Mouse (Mus musculus) ES-Bruce4 (cell line): ENCODE results near the gene Nfxl1. TPM values are rescaled to one million over a fixed set of nuclear protein-coding genes. Genes with fewer than 3 reads are reported as not detected.
"Not testable (repeated sequence)": the region's sequence is repeated elsewhere in the genome, so short reads cannot be mapped to it uniquely, and the experiment has no call there.

ENCODE experiments used
- H3K27ac ChIP-seq: 2 replicates; pipeline ENCODE4 v1.5.1; 2012; ENCODE audit warnings: low read length, inconsistent platforms; ENCODE audit not compliant: insufficient read depth
- H3K27me3 ChIP-seq: 2 replicates; pipeline ENCODE4 v1.6.1; 2012; ENCODE audit warnings: mild to moderate bottlenecking, low read length, inconsistent platforms; ENCODE audit not compliant: control insufficient read depth, poor library complexity, insufficient read depth, severe bottlenecking
- H3K36me3 ChIP-seq: 2 replicates; pipeline ENCODE4 v1.6.1; 2012; ENCODE audit warnings: inconsistent platforms, mild to moderate bottlenecking, low read length, moderate library complexity; ENCODE audit not compliant: control insufficient read depth, poor library complexity, insufficient read depth, severe bottlenecking
- H3K4me1 ChIP-seq: one replicate; pipeline ENCODE4 v1.8.1; 2011; ENCODE audit warnings: low read length; ENCODE audit not compliant: control insufficient read depth, insufficient read depth
- H3K4me3 ChIP-seq: 2 replicates; pipeline ENCODE4 v1.5.1; 2011; ENCODE audit warnings: low read depth, mild to moderate bottlenecking, low read length
- H3K9ac ChIP-seq: 2 replicates; pipeline ENCODE4 v1.6.1; 2012; ENCODE audit warnings: low read depth, mild to moderate bottlenecking, inconsistent platforms; ENCODE audit not compliant: poor library complexity, severe bottlenecking
- H3K9me3 ChIP-seq: replicated peaks from 2 replicates; pipeline ENCODE4 v1.6.1; 2012; ENCODE audit warnings: mild to moderate bottlenecking, low read length, inconsistent platforms; ENCODE audit not compliant: control insufficient read depth, poor library complexity, insufficient read depth, severe bottlenecking
- CTCF ChIP-seq: IDR thresholded peaks from one replicate; pipeline ENCODE4 v1.8.1; 2011; ENCODE audit warnings: low read depth, low read length
- EP300 ChIP-seq: IDR thresholded peaks from 2 replicates; pipeline ENCODE4 v1.6.1; 2011; ENCODE audit warnings: low read depth, low read length; ENCODE audit not compliant: insufficient read depth
- POLR2A ChIP-seq: IDR thresholded peaks from one replicate; pipeline ENCODE4 v1.8.1; 2011; ENCODE audit warnings: low read length; ENCODE audit not compliant: insufficient read depth
- polyA plus RNA-seq: library from polyadenylated mRNA; stranded (reverse); fragments of >200 nt; gene quantifications from 2 replicates; pipeline ENCODE4 v1.2.4, GENCODE M21; 2011; ENCODE audit warnings: low read depth; ENCODE audit not compliant: missing spikeins, insufficient read depth, insufficient read length

Nfxl1 gene
- polyA plus RNA-seq, result 43.5 and 57.4 TPM in 2 replicates

DNA sequence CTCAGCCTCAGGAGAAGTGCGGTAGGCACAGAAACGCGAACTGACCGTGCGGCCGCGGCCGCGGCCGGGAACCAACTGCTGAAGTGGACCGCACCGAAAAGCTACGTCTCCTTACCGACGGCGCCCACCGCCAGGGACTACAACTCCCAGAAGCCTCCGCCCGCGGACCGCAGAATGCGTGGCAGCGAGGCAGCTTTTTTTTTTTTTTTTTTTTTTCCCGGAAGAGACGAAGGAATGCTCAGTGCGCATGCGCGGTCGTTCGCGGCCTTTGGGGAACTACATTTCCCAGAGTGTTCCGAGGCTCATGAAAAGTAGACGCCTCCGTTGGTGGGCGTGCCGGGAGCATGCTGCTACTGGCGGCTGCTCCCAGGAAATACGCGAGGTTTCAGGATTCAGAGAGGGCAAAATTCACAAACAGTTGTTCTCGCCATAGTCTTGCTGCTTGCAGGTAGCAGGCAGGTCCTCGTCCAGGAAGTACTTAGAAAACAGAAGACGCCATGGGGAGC is at the start of gene Nfxl1:
Gene Nfxl1, minus strand, starts transcription at position 141 of the 506 bp plus-strand sequence.
- H3K27me3 ChIP-seq, result peaks cover 1% of the 10 kb centered on the region; the same call in 1 of the 2 replicates
- no peak within 1 kb of the TSS for H3K27ac ChIP-seq
- no peaks in the 10 kb centered on the region for H3K36me3 ChIP-seq
- H3K9ac ChIP-seq, result peak within 1 kb of the TSS; percentile 73
- peak within 1 kb of the TSS; percentile 94 for H3K4me3 ChIP-seq
- H3K4me1 ChIP-seq, result no peaks in the 10 kb centered on the region
- no peak for TF ChIP-seq EP300
- no peak for TF ChIP-seq CTCF
- peak; percentile 54 for TF ChIP-seq POLR2A
- H3K9me3 ChIP-seq, result no peaks in the 10 kb centered on the region

DNA sequence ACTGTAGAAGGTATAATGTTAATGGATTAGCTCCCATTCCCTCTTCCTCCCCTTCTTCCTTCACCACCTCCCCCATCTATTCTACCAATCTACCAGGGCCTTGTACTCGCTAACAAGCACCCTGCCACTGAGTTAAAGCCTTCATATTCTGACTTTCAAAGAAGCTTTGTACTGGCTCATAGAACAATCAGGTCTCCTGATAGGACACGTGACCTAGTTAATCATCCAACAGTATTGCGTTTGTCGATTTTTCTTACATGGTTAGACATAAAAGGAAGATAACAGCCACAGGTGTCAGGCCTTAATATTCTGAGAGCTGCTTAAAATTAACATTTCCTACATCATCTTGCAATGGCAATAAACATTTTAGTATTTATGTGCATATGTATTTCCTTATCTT is 43.7 kb upstream of the Nfxl1 start:
- Histone ChIP-seq H3K9ac (no peak overlapping the region), H3K27me3 (no peaks in the 10 kb centered on the region; the same call in 1 of the 2 replicates), H3K4me3 (no peak overlapping the region), H3K4me1 (no peaks in the 10 kb centered on the region), H3K36me3 (no peaks in the 10 kb centered on the region), H3K27ac (no peak overlapping the region), H3K9me3 (no peaks in the 10 kb centered on the region; the same call in 1 of the 2 replicates)
- TF ChIP-seq POLR2A (no peak), EP300 (no peak), CTCF (no peak)

DNA sequence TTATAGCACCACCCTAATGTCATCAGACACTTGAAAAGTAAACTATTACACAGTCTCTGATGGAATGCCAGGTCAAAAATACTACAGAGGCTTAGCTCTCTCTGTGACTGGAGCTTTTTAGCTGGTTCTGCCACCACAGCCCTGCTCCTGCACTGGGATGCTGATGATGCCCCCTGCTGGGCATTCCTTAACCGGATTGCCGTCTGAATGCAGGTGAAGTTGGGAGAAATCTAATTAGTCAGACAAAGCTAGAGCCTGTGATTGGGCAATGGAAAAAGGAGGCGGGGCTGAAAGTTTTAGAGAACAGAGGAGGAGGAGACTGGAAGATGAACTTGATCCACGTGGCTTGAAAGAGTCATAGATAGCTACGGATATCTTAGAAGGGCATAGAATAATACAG is 41.5 kb upstream of the Nfxl1 start:
- TF ChIP-seq CTCF, result peak; percentile 60
- no peak for TF ChIP-seq POLR2A
- no peak for TF ChIP-seq EP300
- H3K27ac ChIP-seq, result no peak overlapping the region
- H3K9ac ChIP-seq, result no peak overlapping the region

DNA sequence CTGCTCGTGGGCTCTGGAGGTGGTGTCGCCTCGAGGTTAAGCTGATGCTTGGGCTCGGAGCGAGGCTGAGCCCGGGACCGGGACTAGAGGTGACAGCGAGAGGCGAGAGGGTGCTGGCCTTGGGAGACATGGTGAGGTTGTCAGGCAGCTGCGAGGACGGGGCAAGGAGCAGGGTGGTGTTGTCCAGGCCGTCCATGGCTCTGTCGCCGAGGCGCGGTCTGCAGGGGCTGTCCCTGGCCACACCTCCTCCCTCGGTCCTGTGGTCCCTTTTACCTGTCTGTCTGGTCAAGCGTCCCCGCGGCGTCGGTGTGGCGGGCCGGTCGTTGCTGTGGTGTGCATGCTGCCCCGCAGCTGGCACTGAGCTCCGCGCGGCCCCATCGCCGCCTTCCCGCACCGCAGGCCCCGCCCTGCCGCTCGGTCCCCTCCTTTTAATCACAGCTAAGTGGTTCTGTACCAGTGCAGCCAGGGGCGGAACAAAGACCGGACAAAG is 27.8 kb upstream of the Nfxl1 start, which contains the start of gene Gm5868:
Gene Gm5868, minus strand, starts transcription at position 360 of the 490 bp plus-strand sequence.
- no peak within 1 kb of the TSS for H3K27ac ChIP-seq
- no peaks in the 10 kb centered on the region; the same call in none of the 2 replicates for H3K27me3 ChIP-seq
- H3K4me3 ChIP-seq, result peak within 1 kb of the TSS; percentile 25
- TF ChIP-seq EP300 (no peak), POLR2A (no peak), CTCF (no peak)
- H3K4me1 ChIP-seq, result no peaks in the 10 kb centered on the region
- no peaks in the 10 kb centered on the region for H3K36me3 ChIP-seq
- no peak within 1 kb of the TSS for H3K9ac ChIP-seq
- H3K9me3 ChIP-seq, result no peaks in the 10 kb centered on the region

More for the DNA sequence above, 41.5 kb upstream of the Nfxl1 start:
- Histone ChIP-seq H3K4me1 (no peaks in the 10 kb centered on the region), H3K4me3 (no peak overlapping the region), H3K27me3 (no peaks in the 10 kb centered on the region), H3K36me3 (no peaks in the 10 kb centered on the region), H3K9me3 (no peaks in the 10 kb centered on the region; the same call in 1 of the 2 replicates)

DNA sequence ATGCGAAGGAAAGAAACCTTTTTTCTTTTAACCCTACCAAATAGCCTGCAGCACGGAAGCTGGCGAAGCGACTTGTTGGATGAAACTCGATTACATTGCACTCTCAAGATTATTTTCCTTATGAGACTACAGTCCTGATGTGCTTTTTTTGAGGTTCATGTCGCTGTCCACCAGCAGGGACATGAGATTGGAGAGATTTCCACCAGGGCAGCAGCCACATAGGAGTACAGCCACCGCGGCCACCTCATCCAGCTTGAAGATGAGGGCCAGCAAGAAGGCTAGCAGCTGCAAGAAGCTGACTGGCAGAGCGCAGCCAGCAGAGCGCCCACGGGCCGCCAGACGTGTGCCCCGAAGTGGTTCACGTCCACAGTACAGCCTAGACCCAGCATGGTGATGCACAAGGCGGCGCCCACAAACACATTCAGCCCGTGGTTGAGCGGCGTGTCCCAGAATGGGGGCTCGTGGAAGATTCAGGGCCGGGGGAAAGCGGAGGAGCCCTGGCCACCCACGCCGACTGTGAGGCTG is 27.2 kb upstream of the Nfxl1 start:
- not testable (repeated sequence) for H3K27me3 ChIP-seq, H3K4me1 ChIP-seq, H3K9me3 ChIP-seq, H3K27ac ChIP-seq, H3K9ac ChIP-seq, H3K36me3 ChIP-seq
- peak overlapping the region; percentile 25; the same call in 1 of the 2 replicates for H3K4me3 ChIP-seq

DNA sequence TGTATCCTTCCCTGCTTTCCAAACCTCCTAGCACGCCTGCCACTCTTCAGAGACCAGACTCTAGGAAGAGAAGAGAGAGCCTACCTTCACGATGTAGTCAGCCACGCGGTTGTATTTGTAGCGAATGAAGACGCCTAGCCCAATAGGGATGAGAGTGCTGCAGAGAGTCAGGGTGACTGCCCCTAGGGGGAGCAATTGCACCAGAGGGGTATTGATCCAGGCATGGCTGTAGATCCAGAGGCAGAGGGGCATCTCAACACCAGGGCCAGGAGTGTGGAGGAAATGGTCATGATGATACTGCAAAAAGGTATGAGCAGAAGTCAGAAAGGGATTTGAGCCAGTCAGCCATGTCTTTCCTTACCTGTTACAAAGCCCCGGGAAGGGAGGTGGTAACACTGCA is 26.6 kb upstream of the Nfxl1 start:
- H3K27me3 ChIP-seq, result not testable (repeated sequence)

DNA sequence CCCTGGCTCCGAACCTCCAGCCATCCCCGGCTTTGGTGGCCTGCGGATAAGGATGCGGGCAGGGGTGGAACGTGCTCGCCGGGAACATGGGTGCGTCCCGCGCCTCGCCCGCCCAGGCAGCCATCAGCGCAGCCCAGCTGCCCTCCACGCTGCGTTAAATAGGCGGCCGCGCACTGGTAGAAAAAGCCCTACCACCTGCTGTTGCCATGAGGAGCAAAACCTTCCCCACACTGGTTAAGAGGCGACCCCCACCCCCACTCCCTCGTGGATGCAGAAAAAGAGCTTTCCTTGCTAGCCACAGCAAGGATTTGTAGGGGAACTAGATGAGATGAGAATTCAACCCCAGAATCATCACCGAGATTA is 21.5 kb upstream of the Nfxl1 start, which contains the start of gene Zar1:
Gene Zar1, minus strand, starts transcription at position 285 of the 363 bp plus-strand sequence.
- H3K9me3 ChIP-seq, H3K27ac ChIP-seq, H3K27me3 ChIP-seq, H3K4me1 ChIP-seq, H3K36me3 ChIP-seq: not testable (repeated sequence)
- peak within 1 kb of the TSS; percentile 20 for H3K9ac ChIP-seq
- H3K4me3 ChIP-seq, result peak within 1 kb of the TSS; percentile 47

More for the DNA sequence above, 26.6 kb upstream of the Nfxl1 start:
- not testable (repeated sequence) for H3K36me3 ChIP-seq, H3K4me1 ChIP-seq, H3K9ac ChIP-seq, H3K27ac ChIP-seq, H3K4me3 ChIP-seq, H3K9me3 ChIP-seq
- peak; percentile 32 for TF ChIP-seq CTCF

DNA sequence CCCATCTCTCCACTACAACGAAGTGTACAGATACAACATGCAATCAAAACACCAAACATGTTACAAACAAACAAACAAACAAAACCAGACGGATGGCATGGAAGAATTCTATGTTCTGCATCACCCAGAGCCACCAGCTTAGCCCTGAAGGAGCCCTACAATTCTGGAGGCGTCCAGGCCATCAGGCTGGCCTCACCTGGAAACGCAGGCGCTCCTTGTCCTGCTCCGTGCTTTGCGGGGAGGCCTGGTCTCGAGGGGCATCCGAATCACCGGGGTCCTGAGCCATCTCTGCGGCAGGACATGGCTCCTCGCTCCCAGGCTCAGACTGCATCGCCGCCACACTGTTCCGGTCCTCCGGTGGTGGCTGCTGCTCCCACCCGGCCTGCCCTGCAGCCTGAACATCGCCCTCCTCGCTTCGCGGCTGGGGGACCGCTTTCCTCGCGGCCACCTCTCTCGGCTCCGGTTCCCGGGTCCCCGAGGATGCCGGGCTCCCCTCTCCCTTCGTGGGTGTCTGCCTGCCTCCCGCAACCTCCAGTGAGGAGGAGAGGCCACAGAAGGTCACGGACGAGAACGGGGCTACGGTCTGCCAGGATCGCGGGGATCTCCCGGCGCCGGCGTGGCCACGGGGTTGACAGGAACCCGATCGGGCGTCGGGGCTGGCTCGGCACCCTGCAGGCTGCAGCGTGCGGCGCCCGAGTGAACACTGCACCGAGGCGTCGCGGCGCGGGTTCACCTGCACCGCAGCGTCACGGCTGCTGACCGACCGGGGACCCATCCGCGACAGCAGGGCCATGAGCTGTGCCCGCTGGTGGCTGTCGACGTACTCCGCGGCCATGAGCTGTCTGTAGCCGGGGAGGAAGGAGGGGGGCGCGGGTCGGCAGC is 20.8 kb upstream of the Nfxl1 start:
- not testable (repeated sequence) for H3K27ac ChIP-seq, H3K36me3 ChIP-seq, H3K4me1 ChIP-seq, H3K9me3 ChIP-seq, H3K27me3 ChIP-seq
- H3K9ac ChIP-seq, result peak overlapping the region; percentile 20
- H3K4me3 ChIP-seq, result peak overlapping the region; percentile 47
